Mouse (Mus musculus) adrenal gland, adult 18-20 months (tissue): ENCODE measurements at regions not wholly inside any gene's neighbourhood (a gene's known extent, or its start where the extent isn't known, plus 50 kb on each side); places are given as distances from the start of the nearest gene placed in this dataset.

Experiments used
- DNase-seq, 2 experiments: peaks; one replicate each; pipeline ENCODE4 v3.0.0; 2021 to 2022; ENCODE audit warnings: low spot score in 2 of 2

DNA sequence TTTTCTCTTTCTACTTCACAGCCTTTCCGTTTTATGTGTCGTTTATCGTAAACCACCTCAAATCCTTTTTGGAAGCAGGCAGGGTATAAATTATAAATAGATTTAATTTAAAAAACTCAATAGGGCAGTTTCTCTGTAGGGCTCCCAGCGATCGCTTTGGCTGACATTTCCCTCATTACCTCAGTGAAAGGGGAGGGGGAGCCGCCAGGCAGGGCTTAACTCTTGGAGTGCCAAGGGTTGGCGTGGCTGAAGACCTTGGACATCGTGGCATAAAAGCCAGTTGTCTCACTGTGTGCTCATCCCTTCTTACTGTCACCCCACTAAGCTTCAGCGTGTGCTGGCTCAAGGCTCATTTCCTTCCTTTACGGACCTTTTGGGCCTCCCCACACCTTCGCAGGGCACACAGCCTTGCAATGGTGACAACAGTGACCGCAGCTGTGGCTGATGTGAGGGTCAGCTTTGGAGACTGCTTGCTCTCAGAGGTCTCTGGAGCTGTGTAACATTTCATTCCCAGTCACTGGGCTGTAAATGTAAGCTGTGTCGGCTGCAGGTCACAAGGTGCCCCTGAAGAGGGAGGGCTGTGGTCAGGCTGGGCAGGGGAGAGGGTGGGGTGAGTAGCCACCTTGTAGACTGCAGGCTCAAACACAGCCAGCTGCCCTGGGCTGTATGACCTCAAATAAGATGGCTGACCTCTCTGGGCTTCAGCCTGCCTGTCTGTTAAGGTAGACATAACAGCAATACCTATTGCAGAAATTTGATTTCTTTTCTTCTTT, 81.6 kb upstream of the Stx16 start:
- DNase-seq, result no peak

DNA sequence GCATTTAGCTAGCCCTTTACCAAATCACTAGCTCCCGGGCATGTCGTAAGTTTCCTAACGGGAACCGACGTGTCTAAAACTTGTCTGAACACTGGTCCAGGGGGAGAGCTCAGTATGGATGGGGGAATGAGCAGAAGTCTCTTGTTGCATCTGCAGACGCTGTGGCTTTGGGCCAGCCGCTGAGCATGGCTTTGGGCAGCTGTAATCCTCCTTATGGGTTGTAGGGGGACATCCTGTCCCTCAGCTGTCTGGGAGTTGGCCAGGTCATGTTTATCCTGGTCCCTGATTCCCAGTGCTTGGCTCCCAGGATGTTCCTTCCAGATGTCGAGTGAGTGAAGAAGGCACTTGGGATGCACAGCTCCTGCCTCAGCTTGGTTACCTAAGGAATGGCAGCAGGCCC, 71.4 kb upstream of the Stx16 start:
- DNase-seq, result no peak

DNA sequence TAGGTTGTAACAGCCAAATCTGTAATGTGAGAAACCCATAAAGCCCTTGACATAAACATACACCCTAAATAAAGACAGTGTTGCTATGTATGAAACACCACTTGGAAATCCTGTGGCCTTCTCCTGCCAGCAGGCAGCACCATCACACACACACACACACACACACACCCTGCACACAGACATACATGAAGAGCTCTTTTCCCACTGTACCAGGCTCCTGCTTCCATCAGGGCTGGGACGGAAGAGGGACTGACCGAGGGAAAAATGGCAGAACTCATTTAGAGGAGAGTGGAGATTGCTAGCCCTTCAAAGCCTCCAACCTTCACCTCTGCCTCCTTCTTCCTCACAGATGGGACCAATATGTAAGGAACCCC, 68.1 kb upstream of the Stx16 start:
- DNase-seq, result no peak

DNA sequence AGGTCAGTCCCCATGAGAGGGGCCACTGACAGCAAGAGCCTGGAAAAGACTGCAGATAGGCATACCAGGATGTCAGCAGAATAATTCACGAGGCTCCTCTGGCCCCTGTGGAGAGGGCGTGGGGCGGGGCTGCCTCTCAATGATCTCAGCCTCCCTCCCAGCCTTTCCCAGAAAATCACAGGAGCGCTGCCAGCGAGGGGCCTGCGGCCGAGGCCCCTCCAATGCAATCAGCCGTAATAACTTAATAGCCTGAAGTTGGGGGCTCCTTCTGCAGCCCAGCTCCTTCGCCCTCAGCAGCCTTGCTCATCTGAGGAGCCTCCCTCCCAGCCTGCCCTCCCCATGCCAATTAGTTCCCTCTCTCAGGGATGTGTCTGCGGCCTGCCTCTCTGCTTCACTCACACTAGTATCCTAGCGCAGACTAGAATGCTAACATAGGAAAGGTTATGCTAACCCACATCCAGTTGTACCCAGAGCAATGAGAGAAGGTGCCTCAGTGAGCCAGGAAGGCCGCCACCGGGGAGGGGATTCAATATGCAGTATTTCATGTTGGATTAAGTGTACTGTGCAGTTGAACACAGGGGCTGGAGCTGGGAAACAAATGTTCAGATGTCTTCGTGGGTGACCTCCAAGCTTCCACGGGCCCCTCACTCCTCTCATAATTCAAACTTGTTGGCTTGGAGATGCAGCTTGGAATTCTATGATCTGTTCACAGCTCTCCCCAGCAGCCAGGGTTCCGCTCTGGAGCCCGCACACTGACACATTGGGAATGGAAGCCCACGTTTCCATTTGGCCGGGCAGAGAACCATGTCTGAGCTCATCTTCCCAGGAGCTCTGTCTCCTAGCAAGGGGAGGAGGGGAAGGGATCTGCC, 67.5 kb upstream of the Stx16 start:
- no peak for DNase-seq

DNA sequence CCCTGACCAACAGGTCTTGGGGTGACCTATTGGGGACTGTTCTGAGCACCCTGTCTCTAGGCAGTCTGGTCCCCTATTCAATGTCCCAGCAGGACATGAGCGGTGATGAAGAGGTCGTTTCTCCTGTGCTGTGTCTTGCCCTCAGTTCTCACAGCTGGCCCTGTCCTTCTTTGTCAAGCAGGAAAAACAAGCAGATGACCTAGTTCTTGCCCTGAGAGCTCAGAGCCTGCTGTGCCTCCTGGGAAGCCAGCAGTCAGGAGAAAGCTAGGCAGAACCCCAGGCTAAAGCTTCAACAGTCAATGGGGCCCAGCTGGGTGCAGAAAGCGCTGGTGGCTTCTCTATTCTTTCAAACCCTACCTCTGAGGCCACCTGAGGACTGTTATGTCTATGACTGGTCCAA, 66.1 kb upstream of the Stx16 start:
- DNase-seq, result no peak

DNA sequence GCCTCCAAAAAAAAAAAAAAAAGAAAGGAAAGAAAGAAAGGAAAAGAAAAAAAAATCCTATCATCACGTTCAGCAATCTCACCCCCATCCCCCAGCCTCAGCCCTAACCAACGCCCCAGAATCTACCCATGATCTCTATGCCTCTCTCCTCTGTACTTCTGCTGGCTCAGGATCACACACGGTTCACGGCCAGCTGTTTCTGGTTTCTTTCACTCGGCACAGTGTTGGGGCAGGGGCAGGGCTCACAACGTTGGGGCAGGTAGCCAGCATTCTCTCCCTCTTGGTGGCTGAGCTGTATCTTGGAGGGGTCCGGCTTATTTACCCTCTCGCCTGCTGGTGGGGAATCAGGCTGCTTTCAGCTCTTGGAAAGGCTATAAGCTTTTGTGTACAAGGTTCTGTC, 64.7 kb upstream of the Stx16 start:
- DNase-seq, result no peak

DNA sequence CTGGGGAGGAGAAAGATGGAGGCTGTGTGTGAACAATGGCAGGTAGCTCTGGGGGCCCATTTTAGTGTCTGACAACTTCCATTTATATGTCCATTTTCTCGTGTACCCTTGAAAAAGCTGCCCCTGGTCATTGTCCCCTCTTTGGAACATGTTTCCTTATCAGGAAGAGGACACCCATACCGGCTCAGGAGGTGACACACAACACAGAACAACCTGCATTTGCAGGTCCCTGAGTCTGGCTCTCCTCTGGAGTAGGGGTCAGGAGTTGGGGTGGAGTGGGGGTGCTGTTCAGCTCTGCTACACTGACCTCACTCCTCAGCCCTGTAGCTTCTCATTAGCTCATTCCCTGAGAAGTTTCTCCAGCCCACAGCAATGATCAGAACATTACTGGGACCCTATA, 61.7 kb upstream of the Stx16 start:
- no peak for DNase-seq

DNA sequence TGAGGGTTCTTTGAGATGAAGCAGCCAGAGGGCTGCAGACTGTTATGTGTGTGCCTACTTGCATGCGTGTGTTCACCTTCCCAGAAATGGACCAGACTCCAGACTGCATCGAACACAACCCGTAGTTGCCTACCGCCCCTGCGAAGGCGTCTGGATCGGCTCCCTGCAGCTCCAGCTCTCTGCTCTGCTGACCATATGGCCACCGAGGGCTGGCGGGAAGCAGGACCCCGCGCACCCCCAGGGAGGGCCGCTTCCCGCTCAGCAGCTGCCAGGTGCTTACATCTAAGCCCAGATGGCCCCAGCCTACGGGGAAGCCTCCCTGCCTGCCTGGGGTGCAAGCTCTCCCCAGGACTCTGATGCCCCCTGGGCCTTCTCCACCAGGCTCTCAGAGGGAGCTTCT, 60.8 kb upstream of the Stx16 start:
- DNase-seq, result no peak

DNA sequence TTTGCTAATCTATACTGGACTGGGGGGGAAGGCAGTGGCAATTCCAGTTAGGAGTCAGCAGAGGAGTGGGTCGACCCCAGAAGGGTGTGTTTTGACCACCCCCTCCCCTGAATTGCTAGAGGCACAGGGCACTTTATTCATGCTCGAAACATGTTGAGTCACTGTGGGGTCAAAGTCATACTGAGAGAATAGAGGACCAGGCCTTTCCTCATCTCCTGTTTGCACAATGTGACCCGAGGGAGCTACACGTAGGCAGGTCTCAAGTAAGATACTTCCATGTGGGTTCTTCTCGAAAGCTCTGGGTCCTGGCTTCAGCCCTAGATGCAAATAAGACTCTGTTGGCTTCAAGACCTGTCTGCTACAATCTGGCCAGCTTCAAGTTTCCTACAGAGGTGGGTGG, 60.0 kb upstream of the Stx16 start:
- no peak for DNase-seq

DNA sequence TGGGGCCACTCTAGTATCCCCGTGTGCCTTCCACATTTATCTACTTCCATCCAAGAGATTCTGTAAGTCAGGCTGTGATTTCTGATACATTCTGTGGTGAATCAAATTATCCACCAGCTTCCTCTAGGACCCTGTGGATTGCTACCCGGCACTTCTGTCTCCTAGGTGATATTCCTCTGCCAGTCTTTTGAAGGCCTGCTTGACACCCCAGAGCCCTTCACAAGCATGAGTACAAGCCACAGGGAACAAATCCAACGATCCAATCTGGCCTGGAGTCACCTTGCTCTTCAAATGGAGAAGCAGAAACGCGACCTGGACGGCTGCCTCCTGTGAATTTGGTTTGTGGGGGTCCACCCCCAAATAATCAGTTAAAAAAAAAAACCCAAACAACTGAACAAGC, 59.1 kb upstream of the Stx16 start:
- no peak for DNase-seq

DNA sequence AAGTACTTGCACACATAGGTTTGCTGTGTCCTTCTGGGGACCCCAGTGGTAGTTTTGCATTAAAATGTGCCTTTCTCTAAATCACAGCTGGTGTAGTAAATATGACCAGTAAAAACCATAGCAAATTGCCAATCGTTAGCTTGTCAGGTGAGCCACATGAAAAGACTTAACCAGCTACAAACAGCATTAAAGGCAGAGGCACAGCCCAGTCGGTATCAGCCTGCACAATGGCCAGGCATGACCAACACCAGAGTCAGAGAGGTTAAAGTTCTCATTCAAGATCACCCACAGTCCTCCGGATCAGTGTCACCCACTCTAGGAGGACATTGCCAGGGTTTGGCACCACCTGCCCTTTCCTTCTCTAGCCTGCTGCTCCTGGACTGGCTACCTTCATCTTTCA, 58.5 kb upstream of the Stx16 start:
- DNase-seq, result no peak

DNA sequence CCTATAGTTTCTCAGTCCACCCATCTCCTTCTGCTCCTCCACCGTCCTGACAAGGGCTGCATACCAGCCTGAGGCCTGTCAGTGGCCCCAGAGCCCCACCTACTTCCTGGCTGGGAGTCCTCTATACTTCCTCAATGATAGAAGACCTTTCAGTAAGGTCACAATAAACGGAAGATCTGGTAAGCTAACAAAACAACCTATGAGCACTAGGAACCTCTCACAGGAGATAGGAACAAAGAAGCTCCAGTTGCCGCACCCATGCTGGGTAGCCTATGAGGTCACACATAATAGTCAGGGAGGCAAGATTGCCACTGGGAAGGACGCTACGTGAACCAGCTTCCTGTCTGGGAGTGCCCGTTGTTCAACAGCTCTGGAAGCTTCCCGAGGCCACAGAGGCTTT, 58.1 kb upstream of the Stx16 start:
- DNase-seq, result no peak

DNA sequence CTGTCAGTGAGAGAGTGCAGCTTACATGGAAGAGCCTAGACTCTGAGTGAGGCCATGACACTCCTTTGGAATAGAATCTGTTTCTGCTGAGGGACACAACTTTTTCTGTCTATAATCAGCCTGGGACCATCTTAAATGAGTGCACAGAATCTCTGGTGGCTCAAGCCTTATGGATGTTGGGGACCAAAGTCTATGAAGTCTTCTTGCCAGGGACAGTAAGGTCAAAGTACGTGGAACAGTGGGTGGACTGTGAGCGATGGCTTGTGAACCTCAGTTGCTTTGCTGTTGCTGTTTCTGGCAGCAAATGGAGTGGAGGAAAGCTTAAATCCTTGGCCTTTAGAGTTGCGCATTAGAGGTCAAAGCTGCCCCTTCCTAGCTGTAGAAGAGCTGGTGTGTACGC, 57.1 kb upstream of the Stx16 start:
- DNase-seq, result no peak

DNA sequence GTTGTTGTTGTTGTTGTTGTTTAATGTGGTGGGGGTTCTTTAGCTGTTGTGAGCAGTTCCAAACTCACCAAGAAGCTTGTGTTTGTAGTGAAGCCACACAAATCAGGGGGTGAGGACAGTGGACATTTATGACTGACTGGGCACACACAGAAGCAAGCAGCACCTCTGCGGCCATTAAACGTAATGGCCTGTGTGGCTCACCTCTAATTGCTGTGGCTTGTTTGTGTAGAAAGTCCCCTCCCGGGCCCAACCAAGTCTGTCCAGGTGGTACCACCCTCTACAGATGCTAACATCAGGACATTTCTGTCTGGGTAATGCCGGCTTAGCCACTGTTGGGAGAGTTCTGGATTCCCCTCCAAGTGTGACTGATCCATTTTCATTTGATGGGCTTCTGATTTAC, 56.1 kb upstream of the Stx16 start:
- DNase-seq, result no peak

DNA sequence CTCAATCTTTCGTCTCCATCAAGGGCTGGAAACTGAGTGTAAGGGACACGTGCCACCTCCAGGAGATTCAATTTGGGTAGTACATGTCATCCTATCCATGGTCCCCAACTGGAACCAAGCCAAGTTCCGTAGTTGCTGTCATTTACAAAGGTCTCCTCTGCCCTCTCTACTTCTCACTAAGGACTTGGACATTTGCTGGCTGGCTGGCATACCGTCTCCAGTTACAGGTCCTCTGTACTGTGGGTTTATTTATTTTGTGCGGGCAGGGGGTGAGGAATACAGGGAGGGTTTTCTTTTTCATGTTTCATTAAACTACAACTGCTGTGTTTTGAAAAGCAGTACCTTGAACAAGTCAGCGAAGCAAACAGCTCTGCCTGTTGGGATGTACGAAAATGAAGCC, 55.7 kb upstream of the Stx16 start:
- no peak for DNase-seq

DNA sequence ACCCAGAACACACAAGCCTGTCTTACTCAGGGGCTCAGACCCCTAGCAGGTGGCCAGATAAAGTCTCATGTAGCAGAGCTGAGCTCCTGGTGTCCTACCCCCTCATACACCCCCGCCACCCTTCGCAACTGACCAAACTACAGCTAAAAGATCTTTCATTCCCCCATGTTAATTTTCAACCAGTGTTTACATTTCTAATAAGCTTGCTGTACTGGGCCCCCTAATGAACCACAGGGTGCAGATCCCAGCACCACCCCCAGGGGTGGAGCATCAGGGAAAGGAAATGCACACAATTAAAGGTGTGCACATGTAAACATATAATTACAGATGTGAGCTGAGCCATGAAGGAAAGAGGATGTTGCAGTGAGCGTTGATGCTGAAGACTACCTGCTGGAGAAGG, 54.6 kb upstream of the Stx16 start:
- no peak for DNase-seq

DNA sequence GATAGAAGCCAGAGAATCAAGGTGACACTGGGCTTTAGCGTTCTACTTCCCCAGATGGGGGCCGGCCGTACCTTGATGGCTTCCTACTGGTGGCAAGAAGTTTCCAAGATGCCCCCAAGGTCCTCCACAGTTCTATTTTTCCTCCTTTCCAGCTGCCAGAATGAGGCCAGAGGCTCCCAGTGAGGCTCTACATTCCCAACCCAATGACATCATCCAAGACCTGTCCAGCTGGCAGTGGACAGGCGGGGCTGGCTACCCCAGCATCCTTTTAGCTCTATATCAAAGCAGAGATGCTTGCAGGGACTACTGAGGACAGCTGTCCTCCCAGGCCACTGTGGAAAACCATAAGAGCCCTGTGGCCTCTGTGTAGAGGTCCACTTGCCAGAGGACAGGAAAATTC, 53.8 kb upstream of the Stx16 start:
- no peak for DNase-seq

DNA sequence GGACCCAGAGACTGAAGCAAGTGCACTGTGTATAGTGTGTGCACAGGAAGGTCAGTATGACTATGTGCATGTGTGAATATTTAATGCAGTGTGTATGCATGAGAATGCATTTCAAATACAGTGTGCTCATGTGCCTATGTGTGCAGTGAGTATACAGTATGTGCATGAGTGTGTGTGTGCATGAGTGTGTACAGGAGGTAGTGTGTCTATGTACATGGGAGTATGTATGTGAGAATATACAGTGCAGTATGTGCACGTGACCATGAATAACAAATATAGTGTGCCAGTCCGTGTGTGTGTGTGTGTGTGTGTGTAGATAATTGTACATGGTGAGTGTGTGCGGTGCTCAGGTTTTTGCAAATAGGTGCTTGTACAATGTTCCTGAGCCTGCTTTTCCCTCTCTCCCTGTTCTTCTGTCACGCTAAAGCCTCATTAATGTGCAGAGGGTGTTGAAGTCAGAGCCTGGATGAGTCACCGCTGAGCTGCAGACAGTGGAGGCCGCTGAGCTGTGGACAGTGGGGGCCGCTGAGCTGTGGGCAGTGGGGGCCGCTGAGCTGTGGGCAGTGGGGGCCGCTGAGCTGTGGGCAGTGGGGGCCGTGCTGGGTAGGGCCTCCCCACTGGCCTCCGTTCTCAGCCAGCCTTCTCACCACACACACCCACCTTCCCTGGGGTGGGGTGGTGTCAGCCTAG, 50.8 kb upstream of the Stx16 start:
- peak in 1 of 2 experiments; percentile 22 for DNase-seq
